Mouse (Mus musculus): ENCODE data around the gene Becn1.

DNA sequence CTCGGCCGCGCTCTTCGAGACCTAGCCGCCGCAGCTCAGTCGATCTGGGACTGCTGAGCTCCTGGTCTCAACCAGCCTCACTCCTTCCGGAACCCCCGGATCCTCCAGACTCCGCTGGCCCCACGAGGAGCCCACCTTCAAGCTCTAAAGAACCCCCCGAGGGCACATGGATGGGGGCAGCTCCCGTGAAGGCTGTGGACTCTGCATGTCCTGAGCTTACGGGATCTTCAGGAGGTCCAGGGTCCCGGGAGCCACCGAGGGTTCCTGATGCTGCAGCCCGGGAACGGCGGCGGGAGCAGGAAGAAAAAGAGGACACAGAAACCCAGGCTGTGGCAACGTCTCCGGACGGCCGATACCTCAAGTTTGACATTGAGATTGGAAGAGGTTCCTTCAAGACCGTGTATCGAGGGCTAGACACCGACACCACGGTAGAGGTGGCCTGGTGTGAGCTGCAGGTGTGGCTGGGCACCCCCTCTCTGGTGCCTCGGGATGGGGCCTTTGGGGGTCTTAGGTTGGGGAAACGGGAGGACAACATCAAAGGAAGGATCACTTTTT lies 41.2 kb downstream of the Becn1 start:
- TF ChIP-seq CTCF (IDR thresholded peaks at IDR 0.05) (no peak), POLR2A (IDR thresholded peaks at IDR 0.05; ENCODE audit: insufficient read depth, low read depth, low read length) (no peak), EP300 (IDR thresholded peaks at IDR 0.05; ENCODE audit: insufficient read depth, low read depth, low read length) (no peak)

All from heart, adult 2 months (tissue).